Mouse (Mus musculus): Measurements from ENCODE around the gene Thap7.

GRCm38 (mm10) chr16:17524156-17524555 is 6.8 kb downstream of the Thap7 start:
- TF ChIP-seq CTCF (conservative IDR thresholded peaks at IDR 0.05; ENCODE audit: low read length) (no peak), NANOG (IDR thresholded peaks at IDR 0.05; ENCODE audit: borderline replicate concordance, low read length) (no peak)
